Mouse (Mus musculus) thymus, postnatal 0 days (tissue): ENCODE data around the gene Usp21. TPM values are rescaled to one million over a fixed set of nuclear protein-coding genes. Genes with fewer than 3 reads are reported as not detected.
A peak's percentile ranks its signal among the peaks of the same experiment; 100 is the strongest.

ENCODE experiments used
- DNase-seq: peaks from one replicate; pipeline ENCODE4 v3.0.0-alpha.2; 2015; ENCODE audit warnings: low spot score
- polyA plus RNA-seq: library from polyadenylated mRNA; unstranded; fragments of >200 nt; fragmentation: Nextera tagmentation; extraction: Ambion mirVana; gene quantifications from 2 replicates; pipeline ENCODE4 v1.2.1, GENCODE M21; 2015

The Usp21 gene
- polyA plus RNA-seq, 1 experiment from 2014 or later, result 42.7 TPM

GRCm38 (mm10) chr1:171269848-171270572, 17.8 kb downstream of the Usp21 start, which contains the start of gene B4galt3:
B4galt3 (plus strand) TSS chr1:171270328.
- DNase-seq, result peak; percentile 95

- DNase-seq, result no peak
Observed at GRCm38 (mm10) chr1:171268341-171268740, 19.4 kb downstream of the Usp21 start.

GRCm38 (mm10) chr1:171265971-171266744, 21.6 kb downstream of the Usp21 start:
- DNase-seq, result no peak

GRCm38 (mm10) chr1:171263666-171264461, 23.9 kb downstream of the Usp21 start:
- no peak for DNase-seq

- no peak for DNase-seq
Observed at GRCm38 (mm10) chr1:171263185-171263611, 24.6 kb downstream of the Usp21 start.

DNA sequence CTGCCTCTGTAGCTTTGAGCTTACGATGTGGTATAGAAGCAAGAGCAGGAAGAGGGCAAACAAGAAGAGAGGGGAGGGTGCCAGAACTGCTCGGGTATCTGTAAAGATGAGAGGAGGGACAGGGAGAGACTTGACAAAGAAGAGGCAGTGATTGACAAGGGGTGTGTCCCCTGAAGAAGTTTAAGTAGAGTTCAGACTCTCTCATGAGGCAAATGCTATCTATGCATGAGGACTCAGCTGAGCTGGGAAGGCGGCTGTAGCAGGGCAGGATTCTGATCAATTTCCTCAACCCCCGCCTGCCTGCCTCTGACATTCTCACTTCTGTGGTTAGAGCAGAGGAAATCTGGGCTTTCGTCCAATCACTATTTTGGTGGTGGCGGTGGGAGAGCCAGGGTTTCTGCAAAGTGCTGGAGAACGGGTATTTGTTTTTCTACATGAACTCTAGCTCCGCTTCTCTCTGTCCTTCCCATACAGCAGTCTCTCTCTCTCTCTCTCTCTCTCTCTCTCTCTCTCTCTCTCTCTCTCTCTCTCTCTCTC, 25.1 kb downstream of the Usp21 start:
- DNase-seq, result no peak

DNA sequence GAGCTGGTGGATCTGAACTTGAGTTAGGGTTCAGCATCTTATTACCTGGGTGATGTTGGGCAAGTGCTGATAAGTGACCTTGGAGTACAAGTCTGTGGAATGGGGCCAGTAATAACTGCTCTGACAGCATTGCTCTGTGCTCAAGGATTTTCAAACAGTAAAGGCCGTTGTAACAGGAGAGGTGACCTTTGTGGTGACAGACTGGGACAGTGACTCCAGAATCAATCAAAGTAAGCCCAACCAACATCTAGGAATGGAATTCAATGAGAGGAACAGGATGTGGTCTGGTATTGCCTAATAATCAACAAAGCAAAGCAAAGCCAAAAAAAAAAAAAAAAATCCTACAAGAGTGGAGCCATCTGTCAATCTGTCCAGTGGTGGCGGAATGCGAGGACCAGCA, 27.5 kb downstream of the Usp21 start:
- DNase-seq, result no peak

DNA sequence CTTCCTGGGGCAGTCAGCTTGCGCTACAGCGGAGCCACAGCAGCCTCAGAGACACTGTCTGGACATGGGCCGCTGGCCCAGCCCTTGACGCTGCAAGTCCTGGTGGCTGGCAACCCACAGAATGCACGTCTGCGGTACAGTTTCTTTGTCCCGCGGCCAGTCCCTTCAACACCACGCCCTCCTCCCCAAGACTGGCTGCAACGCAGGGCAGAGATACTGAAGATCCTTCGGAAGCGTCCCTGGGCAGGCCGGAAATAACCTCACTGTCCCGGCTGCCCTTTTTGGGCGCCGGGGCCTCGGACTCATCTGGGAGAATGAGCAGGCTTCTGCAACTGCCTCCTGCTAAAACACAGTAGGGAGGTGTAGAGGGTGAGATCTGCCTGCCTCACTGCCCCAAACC, 28.9 kb downstream of the Usp21 start:
- no peak for DNase-seq

GRCm38 (mm10) chr1:171257781-171258180, 30.0 kb downstream of the Usp21 start:
- DNase-seq, result no peak

GRCm38 (mm10) chr1:171256937-171257548, 30.7 kb downstream of the Usp21 start:
- peak; percentile 76 for DNase-seq

- DNase-seq, result no peak
Observed at GRCm38 (mm10) chr1:171256095-171256818, 31.5 kb downstream of the Usp21 start.

DNA sequence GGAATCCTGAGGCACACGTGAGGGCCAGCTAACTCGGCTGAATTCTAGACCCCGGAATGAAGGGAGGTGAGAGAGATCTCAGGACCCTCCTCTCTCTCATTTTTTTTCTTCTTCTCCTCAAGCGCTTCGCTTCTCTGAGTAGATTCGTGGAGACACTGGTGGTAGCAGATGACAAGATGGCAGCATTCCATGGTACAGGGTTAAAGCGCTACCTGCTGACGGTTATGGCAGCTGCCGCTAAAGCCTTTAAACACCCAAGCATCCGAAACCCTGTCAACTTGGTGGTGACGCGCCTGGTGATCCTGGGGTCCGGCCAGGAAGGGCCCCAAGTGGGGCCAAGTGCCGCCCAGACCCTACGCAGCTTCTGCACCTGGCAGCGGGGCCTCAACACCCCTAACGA, 35.4 kb downstream of the Usp21 start:
- no peak for DNase-seq

DNA sequence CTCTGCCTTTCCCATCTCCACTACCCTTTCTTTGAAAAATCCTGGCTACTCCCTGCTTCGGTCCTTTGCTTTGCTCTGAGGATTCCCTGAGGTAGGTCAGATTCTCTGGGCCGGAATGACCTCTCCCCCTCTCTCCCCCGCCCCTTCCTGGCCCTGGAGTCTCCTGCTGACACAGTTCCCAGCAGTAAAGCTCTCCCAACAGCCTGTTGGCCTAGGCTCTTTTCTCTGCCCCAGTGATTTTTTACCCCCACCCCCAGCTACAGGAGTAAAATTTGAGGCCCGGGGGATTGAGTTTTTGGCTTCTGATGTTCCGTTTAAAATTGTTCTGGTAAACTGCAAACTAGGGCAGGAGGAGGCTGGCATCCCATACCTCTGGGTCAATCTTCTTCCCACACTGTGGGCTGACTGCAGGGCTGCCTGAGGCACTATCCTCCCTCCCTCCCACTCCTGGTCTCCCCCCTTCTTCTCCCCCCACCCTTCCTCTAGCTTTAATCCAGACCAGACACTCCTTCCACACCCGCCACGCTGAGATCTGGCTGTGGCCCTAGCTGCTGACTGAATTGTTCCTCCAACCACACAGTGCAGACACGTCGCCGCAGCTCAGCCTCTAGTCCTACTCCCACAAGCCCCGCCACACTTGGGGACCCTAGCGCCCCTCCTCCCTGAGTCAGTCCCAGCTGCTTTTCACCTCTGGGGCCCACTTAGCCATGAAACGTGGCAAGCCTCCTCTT, 36.0 kb downstream of the Usp21 start:
- DNase-seq, result no peak

DNA sequence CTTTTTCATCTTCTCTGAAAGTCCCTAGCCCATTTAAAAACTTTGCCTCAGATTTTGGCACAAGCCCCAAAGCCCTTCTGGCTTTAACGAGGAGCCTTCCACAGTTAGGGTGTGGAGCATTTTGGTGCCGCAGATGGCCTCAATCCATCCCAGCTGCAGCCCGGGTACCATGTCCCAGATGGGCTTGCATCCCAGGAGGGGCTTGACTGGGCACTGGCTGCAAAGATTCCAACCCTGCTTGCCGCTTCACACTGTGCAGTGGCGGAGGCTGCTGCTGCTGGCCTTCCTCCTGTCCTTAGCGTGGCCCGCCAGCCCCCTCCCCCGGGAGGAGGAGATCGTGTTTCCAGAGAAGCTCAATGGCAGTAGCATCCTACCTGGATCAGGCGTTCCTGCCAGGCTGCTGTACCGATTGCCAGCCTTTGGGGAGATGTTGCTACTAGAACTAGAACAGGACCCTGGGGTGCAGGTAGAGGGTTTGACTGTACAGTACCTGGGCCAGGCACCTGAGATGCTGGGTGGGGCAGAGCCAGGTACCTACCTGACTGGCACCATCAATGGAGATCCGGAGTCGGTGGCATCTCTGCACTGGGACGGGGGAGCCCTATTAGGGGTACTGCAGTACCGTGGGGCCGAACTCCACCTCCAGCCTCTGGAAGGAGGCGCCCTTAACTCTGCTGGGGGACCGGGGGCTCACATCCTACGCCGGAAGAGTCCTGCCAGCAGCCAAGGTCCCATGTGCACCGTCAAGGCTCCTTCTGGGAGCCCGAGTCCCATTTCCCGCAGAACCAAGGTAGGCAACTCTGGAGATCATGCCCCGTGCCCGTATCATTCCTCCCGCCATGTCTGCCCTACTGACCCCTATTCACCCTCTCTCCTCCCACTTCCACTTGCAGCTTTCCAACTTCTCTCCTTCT, 36.9 kb downstream of the Usp21 start, which contains the start of gene Ndufs2:
TSS of gene Ndufs2 (minus strand) at position 709 of the 914 bp plus-strand sequence.
- no peak for DNase-seq

- no peak for DNase-seq
Observed at GRCm38 (mm10) chr1:171249913-171250600, 37.7 kb downstream of the Usp21 start, which contains the start of gene Adamts4. Adamts4 (plus strand) TSS chr1:171250421.

GRCm38 (mm10) chr1:171248386-171249226, 39.2 kb downstream of the Usp21 start:
- no peak for DNase-seq

- no peak for DNase-seq
Observed at GRCm38 (mm10) chr1:171247916-171248315, 39.9 kb downstream of the Usp21 start.
